Mouse (Mus musculus) megakaryocyte, embryonic 14.5 days (primary cell): ENCODE measurements at regions not wholly inside any gene's neighbourhood (a gene's known extent, or its start where the extent isn't known, plus 50 kb on each side); places are given as distances from the start of the nearest gene placed in this dataset.

ENCODE experiments used
- FLI1 ChIP-seq: IDR thresholded peaks from 2 replicates; pipeline ENCODE4 v1.6.1; 2012; ENCODE audit warnings: low read length, inconsistent platforms, mixed read lengths
- GATA1 ChIP-seq: IDR thresholded peaks from 3 replicates; pipeline ENCODE4 v1.6.1; 2012; ENCODE audit warnings: mixed read lengths, low read length, inconsistent platforms, borderline replicate concordance

GRCm38 (mm10) chr2:11051621-11052020 is 120.3 kb upstream of the Prkcq start:
- TF ChIP-seq GATA1 (no peak), FLI1 (no peak)
